Mouse (Mus musculus) right cerebral cortex, postnatal 4 days (tissue): ENCODE measurements around the gene Foxl1.

Experiments
- DNase-seq: peaks from one replicate; pipeline ENCODE4 v3.0.0-alpha.2; 2022

Gene Foxl1

DNA sequence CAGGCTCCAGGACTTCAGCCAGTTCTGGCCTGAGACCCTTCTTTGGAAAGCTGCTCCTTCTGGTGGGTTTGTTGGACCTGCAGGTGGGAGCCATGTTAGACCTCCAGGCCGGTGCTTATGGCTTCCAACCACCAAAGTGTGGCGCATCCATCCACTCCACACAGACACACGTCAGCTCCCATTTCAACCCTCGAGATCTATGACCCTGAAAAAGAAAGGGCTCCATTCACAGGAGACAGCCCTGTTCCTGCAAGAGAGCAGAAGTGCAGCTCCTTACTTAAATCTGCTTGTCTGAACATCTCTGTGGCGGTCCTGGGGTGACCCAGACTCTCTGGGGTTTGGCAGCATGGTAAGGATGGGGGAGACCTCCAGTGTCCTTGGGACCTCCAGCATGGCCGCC lies 34.2 kb upstream of the Foxl1 start:
- no peak for DNase-seq

DNA sequence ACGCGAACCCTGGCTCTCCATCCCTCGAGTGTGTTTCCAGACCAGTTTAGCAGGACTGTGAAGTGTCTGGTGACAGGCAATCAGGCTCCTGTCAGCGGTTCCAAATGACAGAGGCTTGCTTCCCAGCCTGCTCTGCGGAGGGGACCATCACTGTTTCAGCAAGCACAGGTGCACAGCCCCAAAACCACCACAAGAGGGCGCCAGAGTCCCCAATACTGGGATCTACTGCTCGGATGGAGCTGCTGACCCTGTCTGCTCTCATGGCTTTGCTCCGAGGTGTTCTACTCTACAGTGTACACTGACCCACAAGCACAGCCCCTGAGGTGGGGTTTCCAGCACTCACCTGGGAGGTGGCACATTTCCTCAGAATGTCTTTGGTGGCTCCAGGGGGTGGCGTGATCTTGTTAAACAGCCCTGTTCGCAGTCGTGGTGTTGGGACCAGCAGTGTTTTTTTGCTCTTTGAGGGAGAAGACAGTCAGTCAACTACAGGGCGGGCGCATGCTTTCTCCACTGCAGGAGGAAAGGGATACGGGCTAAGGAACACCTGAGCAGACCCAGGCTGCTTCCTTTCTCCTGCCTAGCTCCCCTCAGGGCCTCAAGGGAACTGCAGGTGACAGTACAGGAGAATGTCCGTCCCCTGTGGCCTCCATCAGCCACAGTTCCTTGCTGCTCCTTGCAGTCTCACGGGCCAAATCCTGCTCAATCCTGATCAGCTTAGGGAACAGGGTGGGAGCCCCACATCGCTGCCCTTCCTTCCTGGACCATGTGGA lies 23.5 kb upstream of the Foxl1 start:
- DNase-seq = peak; percentile 87

DNA sequence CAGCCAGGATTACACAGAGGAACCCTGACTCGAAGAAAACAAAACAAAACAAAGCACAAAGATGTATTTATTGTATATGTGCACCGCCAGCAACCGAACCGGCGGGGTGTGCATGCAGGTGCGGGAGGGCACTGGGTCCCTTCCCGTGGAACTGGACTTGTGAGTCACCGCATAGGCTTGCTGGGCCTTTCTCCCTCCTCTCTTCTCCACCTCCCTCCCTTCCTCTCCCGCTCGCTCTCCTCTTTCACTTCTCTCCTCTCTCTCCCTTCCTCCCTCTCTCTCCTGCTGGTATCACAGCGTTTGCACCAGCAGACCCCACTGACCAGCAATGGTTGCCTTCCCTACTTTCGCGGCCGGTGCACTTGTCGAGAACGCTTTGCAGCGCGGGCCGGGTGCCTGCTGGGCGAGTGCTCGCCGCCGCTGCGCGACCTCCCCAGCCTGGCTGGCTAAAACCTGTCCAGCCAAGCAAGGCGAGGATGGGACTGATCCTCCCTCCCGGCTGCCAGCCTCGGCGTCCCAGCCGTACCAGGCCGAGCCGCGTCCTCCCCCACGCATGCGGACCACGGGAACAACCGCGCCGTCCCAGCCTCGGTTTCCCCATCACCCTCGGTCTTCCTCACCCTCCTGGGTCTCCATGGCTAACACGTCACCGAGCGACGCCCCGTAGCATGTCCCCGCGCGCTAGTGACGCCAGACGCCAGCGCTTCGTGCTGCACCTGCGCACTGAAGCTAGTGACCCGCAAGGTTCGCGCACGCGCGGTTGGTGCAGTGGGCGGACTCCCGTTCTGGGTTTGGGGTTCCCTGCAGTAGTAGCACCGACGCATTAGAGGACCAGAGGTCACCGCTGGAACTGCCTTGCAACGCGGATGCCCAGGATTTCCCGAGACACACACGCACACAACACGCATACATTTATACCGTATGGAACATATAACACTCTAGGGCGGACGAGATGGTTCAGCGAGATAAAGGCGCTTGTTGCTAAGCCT lies 19.8 kb upstream of the Foxl1 start, which contains the start of gene Mthfsd:
Gene Mthfsd, minus strand, starts transcription at position 725 of the 989 bp plus-strand sequence.
- peak; percentile 99 for DNase-seq

DNA sequence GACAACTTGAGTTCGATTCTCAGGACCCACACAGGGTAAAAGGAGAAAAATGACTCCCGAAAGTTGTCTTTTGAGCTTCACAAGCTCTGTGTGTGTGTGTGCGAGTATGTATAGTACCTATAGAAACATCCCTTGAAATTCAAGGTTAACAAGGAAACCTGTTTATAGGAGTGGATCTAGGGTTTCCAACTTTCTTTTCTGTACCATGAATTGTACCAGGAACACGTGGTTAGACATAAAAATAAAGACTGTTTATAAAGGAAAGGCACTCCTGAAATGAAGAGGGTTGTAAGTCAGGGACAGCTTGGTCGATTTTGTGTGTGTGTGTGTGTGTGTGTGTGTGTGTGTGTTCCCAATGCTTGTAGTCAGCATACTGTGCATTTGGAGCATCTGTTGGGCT lies 19.1 kb upstream of the Foxl1 start:
- DNase-seq = no peak

DNA sequence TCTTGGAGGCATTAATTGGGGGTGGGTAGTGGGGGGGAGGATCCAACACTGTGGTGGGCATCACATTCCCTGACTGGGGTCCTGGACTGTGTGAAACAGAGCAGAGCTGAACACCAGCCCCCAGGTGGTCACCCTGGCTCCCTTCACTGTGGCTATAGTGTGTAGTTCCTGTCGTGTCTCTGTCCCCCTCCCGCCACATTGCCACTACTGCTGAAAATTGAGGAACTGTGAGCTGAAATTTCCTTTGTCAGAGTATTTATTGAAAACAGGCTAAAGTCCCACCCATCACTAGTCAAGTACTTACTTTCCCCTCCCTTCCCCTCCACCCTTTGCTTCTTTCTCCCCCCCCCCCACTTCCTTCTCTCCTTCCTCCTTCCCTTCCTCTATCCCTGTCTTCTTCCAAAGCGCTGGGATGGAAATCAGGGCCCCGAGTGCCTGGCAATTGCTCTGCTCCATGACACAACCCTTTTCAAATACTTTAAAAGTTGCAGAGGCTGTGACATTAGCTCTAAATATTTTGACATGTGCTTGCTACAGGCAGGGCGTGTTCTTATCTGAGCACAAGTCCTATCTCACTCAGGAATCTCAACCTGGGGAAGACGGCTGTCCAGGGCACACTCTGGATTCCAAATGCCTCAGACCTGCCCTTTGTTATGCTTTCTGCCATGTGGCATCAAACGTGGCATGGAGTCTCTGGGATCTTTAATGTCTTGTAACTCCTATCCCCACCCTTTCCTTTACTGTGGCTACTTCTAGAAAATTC lies 16.4 kb upstream of the Foxl1 start:
- DNase-seq = no peak

DNA sequence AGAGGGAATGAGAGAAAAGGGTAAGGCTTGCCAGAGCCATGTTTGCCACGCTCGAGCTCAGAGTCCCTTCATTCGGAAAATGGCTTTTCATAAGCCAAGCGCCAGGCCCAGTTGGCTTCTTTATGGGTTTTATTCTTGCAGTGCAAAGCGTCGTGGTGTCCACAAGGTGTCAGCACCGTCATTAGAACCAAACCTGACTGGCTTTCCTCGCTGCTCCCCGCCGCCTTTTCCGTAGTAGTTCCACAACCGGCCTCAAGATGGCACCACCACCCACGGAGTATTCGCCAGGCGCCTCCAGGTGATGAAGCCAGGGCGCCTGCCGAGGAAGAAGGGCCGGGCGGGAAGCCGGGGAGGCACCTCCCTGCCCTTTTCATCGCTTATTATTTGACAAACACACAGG lies 14.5 kb upstream of the Foxl1 start:
- DNase-seq = peak; percentile 96

DNA sequence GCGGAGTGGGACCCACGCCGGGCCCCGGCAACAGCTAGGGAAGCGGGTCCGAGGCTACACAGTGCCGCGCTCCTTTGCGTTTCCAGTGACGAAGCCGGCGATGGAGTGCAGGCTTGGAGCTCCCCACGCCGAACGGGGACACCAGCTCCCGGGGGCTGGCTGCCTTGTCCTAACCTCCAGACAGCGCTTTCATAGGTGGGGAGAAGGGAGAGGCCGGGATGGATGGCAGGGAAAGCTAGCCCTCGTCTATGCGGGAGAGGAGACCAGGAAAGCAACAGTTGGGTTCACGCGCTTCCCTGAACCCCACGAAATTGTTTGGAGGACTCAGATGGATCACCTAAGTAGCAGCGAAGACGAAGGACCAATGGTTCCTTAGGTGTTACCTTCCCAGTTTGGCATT lies 12.6 kb upstream of the Foxl1 start:
- no peak for DNase-seq

DNA sequence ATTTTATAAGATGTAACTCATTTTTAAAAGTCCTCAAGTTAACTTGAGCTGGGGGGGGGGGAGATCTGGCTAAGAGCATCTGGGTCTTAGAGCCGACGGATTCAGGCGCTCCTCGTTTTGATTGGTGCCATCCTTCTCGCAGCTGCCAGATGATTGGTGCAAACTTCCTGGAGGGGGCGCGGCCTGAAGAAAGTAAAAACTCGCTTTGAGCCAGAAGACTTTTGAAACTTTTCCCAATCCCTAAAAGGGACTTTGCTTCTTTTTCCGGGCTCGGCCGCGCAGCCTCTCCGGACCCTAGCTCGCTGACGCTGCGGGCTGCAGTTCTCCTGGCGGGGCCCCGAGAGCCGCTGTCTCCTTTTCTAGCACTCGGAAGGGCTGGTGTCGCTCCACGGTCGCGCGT lies 11.8 kb upstream of the Foxl1 start, which contains the start of gene Foxc2:
Gene Foxc2, plus strand, starts transcription at position 224 of the 400 bp plus-strand sequence.
- peak; percentile 58 for DNase-seq

DNA sequence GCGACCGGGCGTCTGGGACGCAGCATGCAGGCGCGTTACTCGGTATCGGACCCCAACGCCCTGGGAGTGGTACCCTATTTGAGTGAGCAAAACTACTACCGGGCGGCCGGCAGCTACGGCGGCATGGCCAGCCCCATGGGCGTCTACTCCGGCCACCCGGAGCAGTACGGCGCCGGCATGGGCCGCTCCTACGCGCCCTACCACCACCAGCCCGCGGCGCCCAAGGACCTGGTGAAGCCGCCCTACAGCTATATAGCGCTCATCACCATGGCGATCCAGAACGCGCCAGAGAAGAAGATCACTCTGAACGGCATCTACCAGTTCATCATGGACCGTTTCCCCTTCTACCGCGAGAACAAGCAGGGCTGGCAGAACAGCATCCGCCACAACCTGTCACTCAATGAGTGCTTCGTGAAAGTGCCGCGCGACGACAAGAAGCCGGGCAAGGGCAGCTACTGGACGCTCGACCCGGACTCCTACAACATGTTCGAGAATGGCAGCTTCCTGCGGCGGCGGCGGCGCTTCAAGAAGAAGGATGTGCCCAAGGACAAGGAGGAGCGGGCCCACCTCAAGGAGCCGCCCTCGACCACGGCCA lies 11.1 kb upstream of the Foxl1 start:
- no peak for DNase-seq

DNA sequence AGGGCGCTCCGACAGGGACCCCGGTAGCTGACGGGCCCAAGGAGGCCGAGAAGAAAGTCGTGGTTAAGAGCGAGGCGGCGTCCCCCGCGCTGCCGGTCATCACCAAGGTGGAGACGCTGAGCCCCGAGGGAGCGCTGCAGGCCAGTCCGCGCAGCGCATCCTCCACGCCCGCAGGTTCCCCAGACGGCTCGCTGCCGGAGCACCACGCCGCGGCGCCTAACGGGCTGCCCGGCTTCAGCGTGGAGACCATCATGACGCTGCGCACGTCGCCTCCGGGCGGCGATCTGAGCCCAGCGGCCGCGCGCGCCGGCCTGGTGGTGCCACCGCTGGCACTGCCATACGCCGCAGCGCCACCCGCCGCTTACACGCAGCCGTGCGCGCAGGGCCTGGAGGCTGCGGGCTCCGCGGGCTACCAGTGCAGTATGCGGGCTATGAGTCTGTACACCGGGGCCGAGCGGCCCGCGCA lies 10.5 kb upstream of the Foxl1 start:
- no peak for DNase-seq

DNA sequence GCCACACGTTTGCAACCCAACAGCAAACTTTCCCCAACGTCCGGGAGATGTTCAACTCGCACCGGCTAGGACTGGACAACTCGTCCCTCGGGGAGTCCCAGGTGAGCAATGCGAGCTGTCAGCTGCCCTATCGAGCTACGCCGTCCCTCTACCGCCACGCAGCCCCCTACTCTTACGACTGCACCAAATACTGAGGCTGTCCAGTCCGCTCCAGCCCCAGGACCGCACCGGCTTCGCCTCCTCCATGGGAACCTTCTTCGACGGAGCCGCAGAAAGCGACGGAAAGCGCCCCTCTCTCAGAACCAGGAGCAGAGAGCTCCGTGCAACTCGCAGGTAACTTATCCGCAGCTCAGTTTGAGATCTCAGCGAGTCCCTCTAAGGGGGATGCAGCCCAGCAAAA lies 9.8 kb upstream of the Foxl1 start:
- DNase-seq = no peak

DNA sequence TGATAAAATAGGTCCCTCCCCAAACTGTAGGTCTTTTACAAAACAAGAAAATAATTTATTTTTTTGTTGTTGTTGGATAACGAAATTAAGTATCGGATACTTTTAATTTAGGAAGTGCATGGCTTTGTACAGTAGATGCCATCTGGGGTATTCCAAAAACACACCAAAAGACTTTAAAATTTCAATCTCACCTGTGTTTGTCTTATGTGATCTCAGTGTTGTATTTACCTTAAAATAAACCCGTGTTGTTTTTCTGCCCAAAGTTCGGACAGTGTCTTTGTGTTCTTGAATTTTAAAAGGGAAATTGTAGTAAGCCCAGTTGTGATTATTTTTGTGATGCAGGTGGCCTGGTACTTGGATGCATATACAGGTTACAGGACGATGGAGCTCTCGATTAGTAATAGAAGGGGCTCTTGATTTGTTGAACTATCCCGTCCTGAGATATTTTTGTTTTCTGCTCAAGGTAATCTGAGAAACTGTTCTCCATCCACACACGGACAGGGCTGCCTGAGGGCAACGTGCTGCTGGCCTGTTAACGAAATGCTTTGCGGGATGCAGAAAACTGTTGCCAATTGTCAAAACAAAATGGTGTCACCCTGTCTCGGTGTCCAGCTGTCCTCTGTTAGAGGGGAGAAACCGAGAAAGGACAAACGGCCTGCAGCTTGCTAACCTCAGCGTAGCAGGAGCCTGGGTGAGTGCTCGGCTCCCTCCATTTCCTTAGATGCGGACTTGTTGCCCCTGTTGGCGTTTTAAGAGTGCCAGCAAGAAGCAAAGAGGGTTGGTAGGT lies 8.9 kb upstream of the Foxl1 start:
- no peak for DNase-seq

DNA sequence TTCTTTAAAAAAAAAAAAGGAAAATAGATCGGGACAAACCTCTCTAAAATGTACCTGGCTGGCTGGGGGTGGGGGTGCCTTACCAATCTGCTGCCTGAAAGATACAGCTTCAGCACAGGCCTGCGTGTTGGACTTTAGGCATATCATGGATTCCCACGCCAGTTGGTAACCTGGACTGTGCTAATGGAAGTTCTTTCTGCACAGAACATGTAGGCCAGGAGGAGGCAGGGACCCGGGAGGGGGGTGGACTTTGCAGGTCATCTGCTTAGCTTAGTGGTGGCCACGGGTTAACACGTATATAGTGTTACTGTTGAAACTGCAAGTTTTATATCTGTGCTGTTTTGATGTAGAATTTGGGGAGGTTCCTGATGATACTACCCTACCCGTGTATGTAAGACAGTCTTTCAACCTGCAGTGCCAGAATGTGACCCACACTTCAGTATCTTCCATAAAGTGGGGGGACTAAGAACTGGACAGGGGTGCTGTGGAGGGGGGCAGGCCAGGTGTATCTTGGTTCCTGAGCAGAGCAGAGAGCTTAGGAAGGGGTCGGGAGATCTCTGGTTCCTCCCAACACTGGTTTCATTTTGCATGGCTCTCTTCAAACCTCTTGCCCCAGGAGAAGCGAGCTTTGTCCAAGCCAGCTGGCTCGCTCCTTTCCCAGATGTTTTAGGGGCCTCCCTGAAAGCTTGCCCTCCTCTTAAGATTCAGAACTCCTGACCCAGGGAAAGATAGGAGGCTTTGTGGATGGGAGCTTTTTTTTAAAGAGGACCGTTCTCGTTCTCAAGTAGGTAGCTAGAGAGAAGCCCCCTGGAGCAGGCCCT lies 7.9 kb upstream of the Foxl1 start:
- no peak for DNase-seq

DNA sequence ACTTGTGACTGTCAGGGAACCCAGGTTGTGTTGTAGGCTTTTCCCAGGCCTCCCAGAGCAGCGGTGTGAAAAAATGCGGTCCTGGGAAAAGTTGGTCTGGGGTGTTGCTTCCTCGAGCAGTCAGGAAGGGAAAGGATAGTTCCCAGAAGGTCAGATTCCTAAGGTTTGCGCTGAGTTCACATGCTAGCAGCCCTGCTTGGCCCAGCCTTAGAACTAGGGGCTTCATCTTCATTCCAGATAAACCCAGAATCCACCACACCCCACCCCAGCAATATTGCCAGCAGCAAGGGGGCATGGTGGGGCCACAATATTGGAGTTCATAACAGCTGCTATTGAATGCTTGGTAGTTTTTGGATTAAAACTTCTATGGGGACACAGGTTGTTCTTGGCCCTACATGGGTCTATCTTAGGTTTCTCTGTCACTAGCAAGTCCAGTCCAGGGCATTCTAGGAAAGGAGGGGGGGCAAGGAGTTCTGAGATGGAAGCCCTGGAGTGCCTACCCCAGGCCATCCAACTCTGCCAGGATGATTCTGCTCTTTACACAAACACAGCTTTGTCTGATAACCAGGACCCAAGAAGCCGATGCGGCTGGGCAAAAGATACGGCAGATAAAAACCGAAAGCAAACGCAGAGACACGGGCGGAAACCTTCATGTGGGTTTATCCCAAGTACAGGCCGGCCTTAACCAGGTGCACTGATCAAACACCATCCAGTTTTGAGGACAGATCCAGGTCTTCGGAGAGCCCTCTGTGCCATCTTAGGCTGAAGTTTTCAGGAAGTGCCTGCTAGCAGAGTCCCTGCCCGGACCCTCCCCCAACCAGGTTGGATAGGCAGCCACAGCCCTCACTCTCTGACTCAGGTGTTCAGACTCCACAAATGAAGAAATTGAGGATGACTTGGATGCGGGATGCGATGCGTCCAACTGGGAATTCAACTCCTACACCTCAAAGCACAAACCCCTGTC lies 7.0 kb upstream of the Foxl1 start:
- DNase-seq = no peak

DNA sequence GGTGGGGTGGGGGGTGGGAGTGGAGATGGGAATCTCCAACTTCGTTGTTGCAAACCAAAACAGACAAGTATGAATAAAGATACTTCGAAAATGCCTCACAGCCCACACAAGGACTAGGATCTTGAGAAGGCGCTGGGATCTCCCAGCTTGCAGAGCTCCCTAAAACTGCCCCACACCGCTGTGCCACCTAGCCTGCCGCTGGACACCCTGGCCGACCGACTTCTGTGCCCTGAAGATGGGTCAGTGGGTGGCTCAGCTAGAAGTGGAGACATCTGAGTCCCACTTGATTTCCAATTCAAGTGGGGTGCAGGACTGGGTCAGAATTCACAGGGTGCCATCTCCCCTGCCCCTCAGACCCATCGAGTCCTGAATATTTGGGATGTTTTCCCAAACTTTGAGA lies 6.0 kb upstream of the Foxl1 start:
- DNase-seq = no peak

DNA sequence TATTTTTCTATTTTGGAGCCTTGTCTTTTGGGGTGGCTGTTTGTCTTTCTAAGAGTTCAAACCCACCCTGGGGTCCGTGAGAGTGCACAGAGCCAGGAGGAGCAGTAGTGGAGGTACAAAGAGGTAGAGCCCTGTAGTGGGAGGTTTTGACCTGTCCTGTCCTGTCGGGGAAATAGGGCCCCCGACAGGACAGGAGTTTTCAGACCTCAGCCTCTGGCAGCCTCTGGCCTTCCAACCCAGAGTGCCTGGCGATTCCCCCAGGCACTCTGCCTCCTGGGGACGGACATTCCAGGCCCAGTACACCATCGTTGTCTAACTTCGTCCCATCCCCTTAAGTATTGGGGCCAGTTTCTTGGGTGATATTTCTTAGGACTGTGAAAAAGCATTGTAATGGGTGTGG lies 5.4 kb upstream of the Foxl1 start:
- no peak for DNase-seq

DNA sequence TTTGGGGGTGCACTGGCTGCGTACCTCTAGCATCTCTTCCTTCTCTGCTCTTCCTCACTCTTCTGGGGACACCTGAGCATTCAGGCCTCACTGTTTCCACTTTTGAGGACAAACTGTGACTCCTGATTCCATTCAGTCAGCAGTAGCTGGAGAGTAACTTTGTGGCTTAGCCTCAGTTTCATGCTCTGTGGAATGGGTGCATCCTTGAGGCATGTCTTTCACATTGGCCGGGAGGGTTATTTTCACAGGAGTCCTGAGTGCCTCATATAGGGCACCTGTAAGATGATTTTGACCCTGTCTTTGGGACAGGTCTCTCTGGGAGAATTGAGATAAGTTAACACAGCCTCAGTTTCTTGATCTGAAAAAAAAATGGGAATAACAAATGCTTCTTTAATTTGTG lies 4.6 kb upstream of the Foxl1 start:
- DNase-seq = no peak

DNA sequence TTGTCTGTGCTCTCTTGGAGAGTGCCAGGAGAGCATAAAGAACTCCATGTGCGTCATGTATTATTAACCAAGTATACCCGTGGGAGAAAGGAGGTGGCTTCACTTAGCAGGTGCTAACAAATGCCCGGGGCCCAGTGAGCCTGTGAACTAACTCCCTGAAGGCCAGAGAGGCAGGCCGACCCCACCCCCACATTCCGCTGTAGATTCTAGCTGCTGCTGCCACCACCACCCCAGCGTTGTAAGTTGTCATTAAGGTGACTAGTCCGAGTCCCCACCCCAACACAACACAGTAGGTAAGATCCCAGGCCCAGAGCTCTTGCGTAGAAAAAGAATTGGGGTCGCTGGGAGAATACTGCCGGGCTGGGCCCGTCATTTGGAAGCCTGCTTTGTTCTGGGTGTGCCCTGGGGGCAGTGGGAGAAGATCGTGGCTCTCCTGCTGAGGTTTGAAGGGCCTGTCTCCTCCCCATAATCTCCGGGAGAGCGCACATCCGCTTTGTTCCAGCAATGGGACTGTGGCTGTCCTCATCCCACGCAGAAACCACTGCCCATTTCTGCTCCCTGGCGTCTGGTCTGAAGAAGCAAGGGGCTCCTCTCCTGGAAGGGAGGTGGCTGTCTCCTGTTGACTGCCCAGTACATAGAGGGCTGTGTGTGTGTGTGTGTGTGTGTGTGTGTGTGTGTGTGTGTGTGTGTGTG lies 3.0 kb upstream of the Foxl1 start:
- DNase-seq = no peak

DNA sequence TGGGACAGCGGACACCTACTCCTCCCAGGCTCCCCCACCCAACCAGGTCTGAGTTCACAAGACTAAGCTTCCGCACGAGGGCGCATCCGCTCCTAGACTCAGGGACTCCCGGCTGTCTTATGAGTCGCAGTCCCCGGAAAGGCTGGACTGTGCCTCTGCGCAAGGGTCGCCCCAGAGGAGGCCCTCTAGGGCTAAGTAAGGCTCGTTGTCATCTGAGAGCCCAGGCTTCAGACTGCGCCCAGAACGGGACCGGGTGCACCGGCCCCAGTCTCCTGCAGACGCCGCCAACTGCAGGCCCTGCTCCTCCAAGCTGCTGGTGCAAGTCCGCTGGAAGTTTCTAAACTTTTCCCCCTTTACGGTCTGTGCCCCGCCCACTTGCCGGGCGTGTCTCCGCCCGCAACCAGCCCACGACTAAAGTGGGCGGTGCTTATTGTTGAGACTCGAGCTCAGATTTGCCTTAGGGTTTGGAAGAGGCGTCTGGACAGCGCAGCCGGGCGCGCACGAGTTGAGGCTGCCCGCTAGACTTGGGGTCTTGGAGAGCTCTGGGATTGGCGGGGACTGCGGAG lies 2.3 kb upstream of the Foxl1 start:
- DNase-seq = peak; percentile 70
